Mouse (Mus musculus) stomach, postnatal 0 days (tissue): Measurements from ENCODE around the gene Snap25.

Source experiments
- CTCF ChIP-seq: IDR thresholded peaks from 2 replicates; pipeline ENCODE4 v1.5.1; 2016; ENCODE audit warnings: antibody characterized with exemption, low read depth, mild to moderate bottlenecking, moderate library complexity
- EP300 ChIP-seq: optimal IDR thresholded peaks from 2 replicates; pipeline ENCODE3; 2016; ENCODE audit warnings: antibody characterized with exemption

DNA sequence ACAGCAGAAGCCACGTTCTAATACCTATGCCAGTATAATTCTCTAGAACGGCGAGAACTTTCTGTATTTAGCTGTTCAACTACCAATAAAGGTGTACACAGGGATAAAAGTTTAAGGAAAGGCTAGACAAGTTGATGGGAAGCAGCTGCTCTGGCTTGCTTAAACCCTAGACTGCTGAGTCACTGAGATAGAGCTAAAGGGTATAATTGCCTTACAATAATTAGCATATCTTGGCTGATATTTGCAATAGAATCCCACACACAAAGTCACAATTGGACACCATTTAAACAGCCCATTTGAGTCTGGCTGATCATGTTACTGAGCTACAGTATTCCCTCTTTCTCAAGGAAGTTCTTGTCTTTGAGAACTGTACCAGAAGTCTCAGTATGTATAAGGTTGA is 65.4 kb downstream of the Snap25 start:
- TF ChIP-seq CTCF (no peak), EP300 (no peak)
